Mouse (Mus musculus) lung, postnatal 0 days (tissue): ENCODE results near the gene Tmem213.

Source experiments
- CTCF ChIP-seq: IDR thresholded peaks from 2 replicates; pipeline ENCODE4 v1.5.1; 2016; ENCODE audit warnings: antibody characterized with exemption, mild to moderate bottlenecking
- EP300 ChIP-seq: IDR thresholded peaks from 2 replicates; pipeline ENCODE4 v1.6.1; 2016; ENCODE audit warnings: antibody characterized with exemption, mild to moderate bottlenecking, control low read depth

- TF ChIP-seq CTCF: no peak
- peak; percentile 90 for TF ChIP-seq EP300
These were observed 7.2 kb downstream of the Tmem213 start for GRCm38 (mm10) chr6:38116107-38116770.
